Mouse (Mus musculus) heart, embryonic 14.5 days (tissue): ENCODE data around the gene Katnbl1. TPM values are rescaled to one million over a fixed set of nuclear protein-coding genes. Genes with fewer than 3 reads are reported as not detected.
A peak's percentile ranks its signal among the peaks of the same experiment; 100 is the strongest.

ENCODE experiments used
- ATAC-seq: fragments of 200-750 bp; cut with Nextera tagmentation; 2 replicates; pipeline ENCODE4 v1.8.0; 2017; ENCODE audit warnings: low read depth, moderate TSS enrichment; ENCODE audit not compliant: insufficient number of reproducible peaks, insufficient read depth, low FRiP score
- H3K27ac ChIP-seq, 2 experiments: fragments of 200-500 bp in 1 of 2; fragments of 300-500 bp in 1 of 2; sonication (generic) in 1 of 2; replicated peaks in 1 of 2; 2 replicates each; pipeline ENCODE4 v1.5.1; 2012 to 2014; ENCODE audit warnings: low read depth in 2 of 2, low read length in 2 of 2, control low read depth in 1 of 2, mild to moderate bottlenecking in 1 of 2, mixed read lengths in 1 of 2; ENCODE audit not compliant: control insufficient read depth in 1 of 2, insufficient read depth in 1 of 2
- H3K27me3 ChIP-seq: fragments of 300-500 bp; sonication (generic); 2 replicates; pipeline ENCODE4 v1.6.1; 2014; ENCODE audit warnings: mild to moderate bottlenecking, low read length, control low read depth; ENCODE audit not compliant: control insufficient read depth, insufficient read depth
- H3K36me3 ChIP-seq: fragments of 300-500 bp; sonication (generic); 2 replicates; pipeline ENCODE4 v1.6.1; 2014; ENCODE audit warnings: mild to moderate bottlenecking, control low read depth, low read length, mixed read lengths; ENCODE audit not compliant: control insufficient read depth, insufficient read depth
- H3K4me1 ChIP-seq, 2 experiments: fragments of 200-500 bp in 1 of 2; fragments of 300-500 bp in 1 of 2; sonication (generic) in 1 of 2; 2 replicates each; pipeline ENCODE4 v1.6.1; 2012 to 2014; ENCODE audit warnings: low read length in 2 of 2, control low read depth in 1 of 2, mixed read lengths in 1 of 2; ENCODE audit not compliant: control insufficient read depth in 2 of 2, insufficient read depth in 2 of 2
- H3K4me2 ChIP-seq: fragments of 300-500 bp; sonication (generic); 2 replicates; pipeline ENCODE4 v1.6.1; 2014; ENCODE audit warnings: mild to moderate bottlenecking, low read length
- H3K4me3 ChIP-seq, 2 experiments: fragments of 200-500 bp in 1 of 2; fragments of 300-500 bp in 1 of 2; sonication (generic) in 1 of 2; 2 replicates each; pipeline ENCODE4 v1.5.1; 2012 to 2014; ENCODE audit warnings: low read length in 2 of 2, mild to moderate bottlenecking in 2 of 2, control low read depth in 1 of 2, low read depth in 1 of 2, moderate library complexity in 1 of 2; ENCODE audit not compliant: control insufficient read depth in 1 of 2, insufficient read depth in 1 of 2
- H3K9ac ChIP-seq: fragments of 300-500 bp; sonication (generic); 2 replicates; pipeline ENCODE4 v1.6.1; 2014; ENCODE audit warnings: mild to moderate bottlenecking, low read length
- H3K9me3 ChIP-seq: fragments of 300-500 bp; sonication (generic); 2 replicates; pipeline ENCODE4 v1.6.1; 2016; ENCODE audit warnings: low read length, control low read depth; ENCODE audit not compliant: control insufficient read depth
- WGBS: fragments of 180-500 bp; shearing (Covaris S2); extraction: QIAGEN DNeasy Blood & Tissue Kit; methylation state at CpG from one replicate; pipeline ENCODE4 v1.1.7; 2014; 5-methylcytosine and 5-hydroxymethylcytosine counted together
- polyA plus RNA-seq: library from polyadenylated mRNA; unstranded; fragments of >200 nt; fragmentation: Nextera tagmentation; extraction: Ambion mirVana; gene quantifications from 2 replicates; pipeline ENCODE4 v1.2.1, GENCODE M21; 2014

Gene Katnbl1
- polyA plus RNA-seq, 1 experiment from 2014 or later = 22.4 TPM

DNA sequence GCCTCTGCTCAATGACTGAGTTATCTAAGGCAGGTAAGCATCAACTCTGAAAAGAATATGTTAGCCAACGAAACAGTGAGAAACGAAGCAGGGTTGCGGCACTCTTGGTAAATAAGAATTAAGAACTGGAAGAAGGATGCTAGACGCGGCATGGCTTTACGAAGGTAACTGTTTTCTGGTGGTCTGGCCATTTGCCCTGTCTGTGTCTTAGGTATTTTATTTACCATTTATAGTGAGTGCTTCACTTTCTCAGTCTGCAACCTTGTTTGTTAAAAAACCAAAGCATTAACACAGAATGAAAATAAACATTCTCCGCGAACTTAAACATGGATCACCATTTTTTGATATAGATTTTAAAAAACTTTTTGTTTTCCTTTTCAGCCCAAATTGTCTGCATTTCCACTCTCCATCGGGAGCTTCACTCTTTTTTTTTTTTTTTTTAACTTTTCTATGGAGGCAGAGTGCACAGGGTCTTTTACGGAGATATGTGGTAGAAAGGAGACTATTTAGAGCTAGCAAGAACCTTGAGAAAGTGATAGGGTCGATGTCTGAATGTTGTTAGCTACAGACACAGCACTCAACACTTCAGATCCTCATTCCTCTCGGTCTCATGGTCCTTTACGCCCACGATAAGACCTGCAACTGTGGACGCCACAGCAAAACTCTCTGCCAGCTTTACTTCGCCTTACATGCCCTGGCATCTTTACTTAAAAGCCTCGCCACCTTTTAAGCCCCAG is 75.3 kb downstream of the Katnbl1 start:
- 28% methylated on average over 17 of the region's 17 CpGs for WGBS
- Histone ChIP-seq H3K27me3 (no peaks in the 10 kb centered on the region), H3K9me3 (no peaks in the 10 kb centered on the region), H3K4me2 (peak overlapping the region; percentile 79), H3K4me1 (peaks cover 0 to 13% of the 10 kb centered on the region in 2 experiments; a peak in 2 of 4 replicates), H3K4me3 (peak overlapping the region; percentile 64 to 98), H3K27ac (peak overlapping the region; percentile 85 to 91), H3K36me3 (no peaks in the 10 kb centered on the region), H3K9ac (peak overlapping the region; percentile 89)
- ATAC-seq = peak; percentile 54; the same call in 1 of the 2 replicates

DNA sequence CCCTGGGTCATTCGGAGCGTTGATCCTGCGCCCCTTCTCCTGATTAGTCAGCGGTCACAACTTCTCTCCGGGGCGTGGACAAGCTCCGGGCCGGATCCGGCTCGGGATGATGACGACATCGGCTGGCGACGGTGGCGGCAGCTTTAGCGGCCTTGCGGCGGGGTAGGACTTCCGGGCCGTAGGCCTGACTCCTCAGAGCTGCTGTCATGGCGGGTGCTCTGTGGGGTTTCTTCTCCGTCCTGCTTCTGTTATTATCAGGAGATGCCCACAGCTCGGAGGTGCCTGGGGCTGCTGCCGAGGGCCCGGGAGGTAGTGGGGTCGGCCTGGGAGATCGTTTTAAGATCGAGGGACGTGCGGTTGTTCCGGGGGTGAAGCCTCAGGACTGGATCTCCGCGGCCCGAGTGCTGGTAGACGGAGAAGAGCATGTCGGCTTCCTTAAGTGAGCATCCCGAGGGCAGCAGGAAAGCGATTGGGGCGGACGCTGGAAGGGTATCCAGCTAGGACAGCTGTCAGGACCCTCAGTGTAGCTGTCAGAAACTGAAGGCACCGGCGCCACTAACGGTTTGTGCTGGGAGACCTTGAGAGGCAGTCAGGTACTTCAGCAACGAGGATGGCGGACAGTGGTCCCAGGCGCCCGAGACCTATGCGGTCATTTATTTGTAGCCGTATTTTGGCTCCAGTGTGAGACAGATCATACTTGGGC is 76.0 kb downstream of the Katnbl1 start, which contains the start of gene Emc7:
Gene Emc7 (plus strand): TSS at position 136 of the 703 bp plus-strand sequence.
- Histone ChIP-seq H3K9ac (peak within 1 kb of the TSS; percentile 89), H3K27me3 (no peaks in the 10 kb centered on the region), H3K4me1 (peaks cover 0 to 13% of the 10 kb centered on the region in 2 experiments; a peak in 2 of 4 replicates), H3K36me3 (peaks cover 3% of the 10 kb centered on the region), H3K9me3 (no peaks in the 10 kb centered on the region; the same call in 1 of the 2 replicates), H3K4me3 (peak within 1 kb of the TSS; percentile 64 to 98), H3K4me2 (peak within 1 kb of the TSS; percentile 81), H3K27ac (peak within 1 kb of the TSS; percentile 85 to 91)
- ATAC-seq = peak; percentile 91
- under 1% methylated on average over 49 of the region's 49 CpGs for WGBS

DNA sequence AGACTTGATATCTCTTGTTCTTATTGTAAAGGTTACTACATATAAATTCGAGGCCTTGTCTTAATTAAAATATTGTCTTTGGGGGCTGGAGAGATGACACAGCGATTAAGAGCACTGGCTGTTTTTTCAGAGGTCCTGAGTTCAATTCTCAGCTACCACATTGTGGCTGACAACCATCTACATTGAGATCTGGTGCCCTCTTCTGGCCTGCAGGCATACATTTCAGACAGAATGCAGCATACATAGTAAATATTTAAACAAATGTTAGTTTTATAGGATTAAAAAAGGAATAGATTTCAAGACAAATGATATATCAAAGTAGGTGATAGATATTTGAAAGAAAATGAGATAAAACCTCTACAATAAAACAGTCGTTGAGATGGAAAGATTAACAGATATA is 81.5 kb downstream of the Katnbl1 start:
- Histone ChIP-seq H3K4me3 (no peak overlapping the region), H3K27me3 (no peaks in the 10 kb centered on the region), H3K4me1 (peaks cover 0 to 8% of the 10 kb centered on the region in 2 experiments; a peak in 1 of 4 replicates), H3K4me2 (no peak overlapping the region), H3K27ac (no peak overlapping the region), H3K9ac (no peak overlapping the region), H3K9me3 (no peaks in the 10 kb centered on the region; the same call in 1 of the 2 replicates), H3K36me3 (peaks cover 43% of the 10 kb centered on the region)
- ATAC-seq = no peak
- WGBS = 89% methylated on average over 3 of the region's 3 CpGs

Other genes with a start within 250 kb of the Katnbl1 start
- not detected in 2 replicates for gene Olfr1316, start 244.2 kb upstream of the Katnbl1 start, polyA plus RNA-seq
- gene Olfr1317, start 238.9 kb upstream of the Katnbl1 start, polyA plus RNA-seq = not detected in 2 replicates
- gene Olfr1318, start 225.0 kb upstream of the Katnbl1 start, polyA plus RNA-seq = not detected in 2 replicates
- 10.3 and 12.1 TPM in 2 replicates for gene Lpcat4, start 139.7 kb upstream of the Katnbl1 start, polyA plus RNA-seq
- gene Nutm1, start 119.9 kb upstream of the Katnbl1 start, polyA plus RNA-seq = not detected in 2 replicates
- 176 and 180 TPM in 2 replicates for gene Nop10, start 117.3 kb upstream of the Katnbl1 start, polyA plus RNA-seq
- 17.9 and 18.1 TPM in 2 replicates for gene Slc12a6, start 113.4 kb upstream of the Katnbl1 start, polyA plus RNA-seq
- gene Gm21985, start 112.9 kb upstream of the Katnbl1 start, polyA plus RNA-seq = not detected in 2 replicates
- 99.2 and 107 TPM in 2 replicates for gene Emc4, start 11.2 kb upstream of the Katnbl1 start, polyA plus RNA-seq
- 18.1 and 20.1 TPM in 2 replicates for gene Emc7, start 75.8 kb downstream of the Katnbl1 start, polyA plus RNA-seq
- gene Chrm5, start 101.6 kb downstream of the Katnbl1 start, polyA plus RNA-seq = not detected in 2 replicates
- 6.0 and 8.3 TPM in 2 replicates for gene Aven, start 113.8 kb downstream of the Katnbl1 start, polyA plus RNA-seq